Mouse (Mus musculus) erythroblast, embryonic 14.5 days (primary cell): ENCODE data around the gene Kif2c.

ENCODE experiments used
- GATA1 ChIP-seq: IDR thresholded peaks from 2 replicates; pipeline ENCODE4 v1.6.1; 2012; ENCODE audit warnings: low read length, inconsistent platforms, mixed read lengths
- TAL1 ChIP-seq: IDR thresholded peaks from 3 replicates; pipeline ENCODE4 v1.6.1; 2012; ENCODE audit warnings: low read length, inconsistent platforms, mixed read lengths

GRCm38 (mm10) chr4:117191804-117192203 lies 9.4 kb upstream of the Kif2c start:
- TF ChIP-seq GATA1: no peak
- no peak for TF ChIP-seq TAL1
